Mouse (Mus musculus) megakaryocyte, embryonic 14.5 days (primary cell): Measurements from ENCODE around the gene Fsip1. TPM values are rescaled to one million over a fixed set of nuclear protein-coding genes. Genes with fewer than 3 reads are reported as not detected.

Source experiments
- H3K27me3 ChIP-seq: replicated peaks from 2 replicates; pipeline ENCODE3; 2012; ENCODE audit warnings: inconsistent platforms
- H3K36me3 ChIP-seq: replicated peaks from 2 replicates; pipeline ENCODE3; 2012; ENCODE audit warnings: low read length, inconsistent platforms, mixed read lengths
- H3K4me1 ChIP-seq: 2 replicates; pipeline ENCODE4 v1.6.1; 2012; ENCODE audit warnings: inconsistent platforms
- H3K4me3 ChIP-seq: replicated peaks from 2 replicates; pipeline ENCODE3; 2012; ENCODE audit warnings: moderate library complexity, mild to moderate bottlenecking, inconsistent platforms
- H3K9me3 ChIP-seq: 2 replicates; pipeline ENCODE4 v1.6.1; 2012; ENCODE audit warnings: inconsistent platforms
- FLI1 ChIP-seq: IDR thresholded peaks from 2 replicates; pipeline ENCODE4 v1.6.1; 2012; ENCODE audit warnings: low read length, inconsistent platforms, mixed read lengths
- GATA1 ChIP-seq: IDR thresholded peaks from 3 replicates; pipeline ENCODE4 v1.6.1; 2012; ENCODE audit warnings: mixed read lengths, low read length, inconsistent platforms, borderline replicate concordance
- polyA plus RNA-seq: library from polyadenylated mRNA; stranded (reverse); fragments of >175 nt; gene quantifications from 2 replicates; pipeline ENCODE4 v1.2.3, GENCODE M21; 2012; ENCODE audit warnings: low replicate concordance; ENCODE audit not compliant: insufficient read depth

Fsip1 gene
- polyA plus RNA-seq, 1 experiment: not detected

DNA sequence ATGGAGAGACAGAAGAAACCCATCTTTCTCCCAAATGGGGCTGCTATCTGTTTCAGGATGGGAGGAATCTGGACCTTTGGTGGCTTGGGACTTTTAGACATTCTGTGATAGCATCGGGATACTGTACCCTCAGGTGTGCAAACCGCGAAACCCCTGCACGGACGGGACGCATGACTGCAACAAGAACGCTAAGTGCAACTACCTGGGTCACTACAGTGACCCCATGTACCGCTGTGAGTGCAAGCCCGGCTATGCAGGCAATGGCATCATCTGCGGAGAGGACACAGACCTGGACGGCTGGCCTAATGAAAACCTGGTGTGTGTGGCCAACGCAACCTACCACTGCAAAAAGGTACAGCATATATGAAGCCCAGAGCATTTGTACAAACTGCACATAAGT, 137.1 kb downstream of the Fsip1 start:
- peaks cover 70% of the 10 kb centered on the region for H3K4me1 ChIP-seq
- no peaks in the 10 kb centered on the region for H3K9me3 ChIP-seq
- peaks cover 100% of the 10 kb centered on the region for H3K36me3 ChIP-seq
- TF ChIP-seq FLI1 (no peak), GATA1 (no peak)
- H3K27me3 ChIP-seq: no peaks in the 10 kb centered on the region
- peak overlapping the region; percentile 66 for H3K4me3 ChIP-seq

DNA sequence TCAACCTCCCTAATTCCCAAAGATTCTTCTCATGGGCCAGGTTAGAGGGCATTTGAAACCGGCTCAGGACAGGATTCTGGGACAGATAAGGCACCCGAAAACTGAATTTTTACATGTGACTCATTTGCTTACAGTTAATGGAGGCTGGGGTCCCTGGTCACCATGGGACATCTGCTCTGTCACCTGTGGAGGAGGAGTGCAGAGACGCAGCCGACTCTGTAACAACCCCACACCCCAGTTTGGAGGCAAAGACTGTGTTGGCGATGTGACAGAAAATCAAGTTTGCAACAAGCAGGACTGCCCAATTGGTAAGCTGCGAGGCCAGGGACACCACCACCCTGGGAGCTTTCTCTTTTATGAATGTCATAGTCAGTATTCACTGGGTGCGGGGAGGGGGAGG, 138.3 kb downstream of the Fsip1 start:
- TF ChIP-seq GATA1 (no peak), FLI1 (no peak)
- peaks cover 100% of the 10 kb centered on the region for H3K36me3 ChIP-seq
- peak overlapping the region; percentile 66 for H3K4me3 ChIP-seq
- H3K9me3 ChIP-seq: no peaks in the 10 kb centered on the region
- H3K4me1 ChIP-seq: peaks cover 72% of the 10 kb centered on the region
- no peaks in the 10 kb centered on the region for H3K27me3 ChIP-seq

DNA sequence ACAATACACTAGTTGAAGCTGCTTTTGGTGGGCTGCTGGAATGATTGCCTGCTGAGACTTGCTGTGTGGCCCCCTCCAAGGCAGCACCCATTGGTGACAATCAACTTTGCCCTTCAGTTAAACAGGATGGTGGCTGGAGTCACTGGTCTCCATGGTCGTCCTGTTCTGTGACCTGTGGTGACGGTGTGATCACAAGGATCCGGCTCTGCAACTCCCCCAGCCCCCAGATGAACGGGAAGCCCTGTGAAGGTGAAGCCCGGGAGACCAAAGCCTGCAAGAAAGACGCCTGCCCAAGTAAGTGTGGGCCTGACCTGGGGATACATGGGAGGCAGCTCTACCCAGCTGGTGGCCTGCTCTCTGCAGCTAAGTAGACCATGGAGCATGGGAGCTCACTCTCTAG, 138.7 kb downstream of the Fsip1 start:
- H3K9me3 ChIP-seq: no peaks in the 10 kb centered on the region
- TF ChIP-seq FLI1: no peak
- no peak for TF ChIP-seq GATA1
- peaks cover 71% of the 10 kb centered on the region for H3K4me1 ChIP-seq
- peaks cover 100% of the 10 kb centered on the region for H3K36me3 ChIP-seq
- peak overlapping the region; percentile 76 for H3K4me3 ChIP-seq
- H3K27me3 ChIP-seq: no peaks in the 10 kb centered on the region

DNA sequence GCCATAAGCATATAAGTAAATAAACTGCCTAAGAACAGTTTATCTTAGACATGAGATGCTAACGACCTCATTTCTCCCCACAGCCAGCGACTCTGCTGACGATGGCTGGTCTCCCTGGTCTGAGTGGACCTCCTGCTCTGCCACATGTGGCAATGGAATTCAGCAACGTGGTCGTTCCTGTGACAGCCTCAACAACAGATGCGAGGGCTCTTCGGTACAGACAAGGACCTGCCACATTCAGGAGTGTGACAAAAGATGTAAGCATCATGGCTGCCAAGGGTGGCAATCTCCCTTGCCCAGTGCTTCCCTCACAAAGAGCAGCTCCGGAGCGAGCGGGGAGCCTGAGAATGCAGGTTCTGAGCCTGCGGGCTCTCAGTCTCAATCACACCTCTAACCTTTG, 139.4 kb downstream of the Fsip1 start:
- peak overlapping the region; percentile 78 for H3K4me3 ChIP-seq
- no peaks in the 10 kb centered on the region for H3K27me3 ChIP-seq
- no peak for TF ChIP-seq FLI1
- TF ChIP-seq GATA1: no peak
- H3K36me3 ChIP-seq: peaks cover 100% of the 10 kb centered on the region
- H3K9me3 ChIP-seq: no peaks in the 10 kb centered on the region
- peaks cover 74% of the 10 kb centered on the region for H3K4me1 ChIP-seq

DNA sequence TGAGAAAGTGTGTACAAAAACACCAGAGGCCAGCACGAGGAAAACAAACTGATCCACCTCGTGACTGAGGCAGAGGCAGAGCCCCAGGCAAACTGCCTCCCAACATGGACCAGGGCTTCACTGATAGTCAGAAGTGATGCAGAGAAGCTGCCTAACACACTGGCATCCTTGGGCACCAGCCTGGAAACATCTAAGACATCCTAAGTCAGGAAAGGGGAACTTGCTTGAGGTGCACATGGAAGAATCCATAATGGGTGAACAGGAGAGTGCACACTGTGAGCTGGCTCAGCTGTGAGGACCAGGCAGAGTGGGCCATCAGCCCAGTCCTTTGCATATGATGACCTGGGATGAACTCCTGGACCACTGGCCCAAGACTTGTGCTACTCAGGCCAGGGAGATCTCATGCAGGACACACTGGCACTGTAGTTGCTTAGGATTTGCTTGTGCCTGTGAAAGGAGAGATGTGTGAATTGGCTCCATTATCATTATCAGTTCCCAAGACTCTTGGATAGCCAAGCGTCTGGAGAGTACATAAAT, 139.9 kb downstream of the Fsip1 start:
- TF ChIP-seq FLI1 (no peak), GATA1 (no peak)
- no peaks in the 10 kb centered on the region for H3K9me3 ChIP-seq
- H3K27me3 ChIP-seq: no peaks in the 10 kb centered on the region
- peaks cover 71% of the 10 kb centered on the region for H3K4me1 ChIP-seq
- H3K36me3 ChIP-seq: peaks cover 100% of the 10 kb centered on the region
- peak overlapping the region; percentile 95 for H3K4me3 ChIP-seq

DNA sequence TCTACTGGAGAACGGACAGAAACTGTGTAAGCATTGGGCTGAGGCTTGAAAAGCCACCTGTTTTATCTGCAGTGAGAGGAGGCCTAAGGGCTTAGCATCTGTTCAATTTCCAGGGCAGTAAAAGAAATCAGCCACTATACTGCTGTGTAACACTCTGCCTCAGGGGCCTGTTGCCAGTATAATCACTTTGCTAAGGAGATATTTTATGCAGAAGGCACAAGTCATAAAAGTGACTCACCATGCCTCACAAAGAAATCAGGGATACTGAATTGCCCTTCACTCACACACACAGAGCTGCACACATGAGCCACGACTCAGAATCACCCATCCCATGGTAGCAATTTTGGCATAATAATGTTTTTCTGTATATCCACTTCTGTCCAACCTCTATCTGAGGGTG, 140.6 kb downstream of the Fsip1 start:
- no peaks in the 10 kb centered on the region for H3K9me3 ChIP-seq

DNA sequence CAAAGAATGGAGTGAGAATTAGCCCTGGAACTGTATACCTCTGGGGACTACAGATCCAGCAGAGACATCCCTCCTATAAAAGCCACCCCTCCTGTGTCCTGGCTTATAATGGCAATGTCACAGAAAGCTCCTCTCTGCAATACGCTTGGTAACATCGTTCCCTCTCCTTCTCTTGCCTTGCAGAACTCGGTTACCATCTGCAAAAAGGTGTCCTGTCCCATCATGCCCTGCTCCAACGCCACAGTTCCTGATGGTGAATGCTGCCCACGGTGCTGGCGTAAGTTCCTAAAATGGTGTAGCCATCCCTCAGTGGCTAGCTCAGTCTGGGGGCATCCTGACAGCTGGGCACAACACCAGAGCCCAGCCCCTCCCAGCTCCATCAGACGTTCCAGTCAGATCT, 141.1 kb downstream of the Fsip1 start:
- Histone ChIP-seq H3K4me1 (peaks cover 67% of the 10 kb centered on the region), H3K36me3 (peaks cover 89% of the 10 kb centered on the region), H3K27me3 (no peaks in the 10 kb centered on the region), H3K9me3 (no peaks in the 10 kb centered on the region), H3K4me3 (peak overlapping the region; percentile 95)
- TF ChIP-seq GATA1 (no peak), FLI1 (no peak)

More for the DNA sequence above, 140.6 kb downstream of the Fsip1 start:
- peaks cover 71% of the 10 kb centered on the region for H3K4me1 ChIP-seq
- H3K4me3 ChIP-seq: peak overlapping the region; percentile 95
- no peak for TF ChIP-seq FLI1
- no peak for TF ChIP-seq GATA1
- H3K36me3 ChIP-seq: peaks cover 94% of the 10 kb centered on the region
- H3K27me3 ChIP-seq: no peaks in the 10 kb centered on the region

DNA sequence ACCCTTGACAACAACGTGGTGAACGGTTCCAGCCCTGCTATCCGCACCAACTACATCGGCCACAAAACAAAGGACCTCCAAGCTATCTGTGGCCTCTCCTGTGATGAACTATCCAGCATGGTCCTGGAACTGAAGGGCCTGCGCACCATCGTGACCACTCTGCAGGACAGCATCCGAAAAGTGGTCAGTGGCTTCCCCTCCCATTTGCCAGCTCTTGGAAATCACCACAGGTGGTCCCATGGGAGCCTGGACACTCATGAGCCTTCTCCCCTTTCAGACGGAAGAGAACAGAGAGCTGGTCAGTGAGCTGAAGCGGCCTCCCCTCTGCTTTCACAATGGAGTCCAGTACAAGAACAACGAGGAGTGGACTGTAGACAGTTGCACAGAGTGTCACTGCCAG, 142.1 kb downstream of the Fsip1 start:
- H3K36me3 ChIP-seq: peaks cover 82% of the 10 kb centered on the region
- H3K27me3 ChIP-seq: no peaks in the 10 kb centered on the region
- no peak for TF ChIP-seq FLI1
- no peak for TF ChIP-seq GATA1
- peak overlapping the region; percentile 95 for H3K4me3 ChIP-seq
- H3K9me3 ChIP-seq: no peaks in the 10 kb centered on the region
- peaks cover 69% of the 10 kb centered on the region for H3K4me1 ChIP-seq

DNA sequence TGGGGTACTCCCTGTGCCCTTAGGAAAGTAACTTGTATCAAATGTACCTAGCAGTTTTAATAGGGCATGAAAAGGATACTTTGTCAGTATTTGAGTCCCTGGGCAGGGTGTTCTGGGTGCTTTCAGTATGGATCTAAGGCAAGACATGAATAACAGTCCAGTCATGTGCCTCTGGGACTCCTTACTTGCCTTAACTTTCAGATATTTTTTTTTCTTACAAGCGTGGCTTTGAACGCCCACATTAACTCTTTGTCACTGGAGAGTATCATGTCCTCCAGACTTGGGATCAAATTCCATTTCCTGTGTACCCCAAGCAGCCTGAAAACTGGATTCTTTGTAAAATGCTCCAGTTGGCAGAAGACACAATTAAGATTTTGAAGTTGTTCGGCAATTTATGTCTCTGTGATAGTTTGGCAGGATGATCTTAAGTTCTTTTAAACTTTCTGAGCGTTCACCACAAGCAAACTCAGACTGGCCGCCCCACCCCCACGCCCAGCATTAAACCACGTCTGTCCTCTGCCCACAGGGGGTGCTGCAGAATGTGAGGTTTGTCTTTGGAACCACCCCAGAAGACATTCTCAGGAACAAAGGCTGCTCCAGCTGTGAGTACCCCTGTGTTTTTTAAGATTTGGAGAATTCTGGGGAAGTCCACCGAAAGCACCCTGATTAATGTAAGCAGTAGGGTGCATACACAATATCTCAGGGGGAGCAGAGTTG, 142.8 kb downstream of the Fsip1 start:
- Histone ChIP-seq H3K4me1 (peaks cover 69% of the 10 kb centered on the region), H3K9me3 (no peaks in the 10 kb centered on the region), H3K27me3 (no peaks in the 10 kb centered on the region), H3K4me3 (peak overlapping the region; percentile 95), H3K36me3 (peaks cover 75% of the 10 kb centered on the region)
- no peak for TF ChIP-seq GATA1
- no peak for TF ChIP-seq FLI1

DNA sequence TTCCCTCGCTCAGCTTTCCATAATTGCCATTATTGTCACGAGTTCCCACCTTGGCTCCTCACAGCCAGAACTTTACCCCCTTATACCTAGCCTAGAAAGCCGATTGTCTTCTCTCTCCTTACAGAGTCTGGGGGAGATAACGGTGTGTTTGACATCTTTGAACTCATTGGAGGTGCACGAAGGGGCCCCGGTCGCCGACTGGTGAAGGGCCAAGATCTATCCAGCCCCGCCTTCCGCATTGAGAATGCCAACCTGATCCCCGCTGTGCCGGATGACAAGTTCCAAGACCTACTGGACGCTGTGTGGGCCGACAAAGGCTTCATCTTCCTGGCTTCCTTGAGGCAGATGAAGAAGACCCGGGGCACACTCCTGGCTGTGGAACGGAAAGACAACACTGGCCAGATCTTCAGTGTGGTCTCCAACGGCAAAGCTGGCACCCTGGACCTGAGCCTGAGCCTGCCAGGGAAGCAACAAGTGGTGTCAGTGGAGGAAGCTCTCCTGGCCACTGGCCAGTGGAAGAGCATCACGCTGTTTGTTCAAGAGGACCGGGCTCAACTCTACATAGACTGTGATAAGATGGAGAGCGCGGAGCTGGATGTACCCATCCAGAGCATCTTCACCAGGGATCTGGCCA, 143.8 kb downstream of the Fsip1 start:
- Histone ChIP-seq H3K27me3 (no peaks in the 10 kb centered on the region), H3K36me3 (peaks cover 68% of the 10 kb centered on the region), H3K4me1 (peaks cover 71% of the 10 kb centered on the region), H3K4me3 (peak overlapping the region; percentile 95), H3K9me3 (no peaks in the 10 kb centered on the region)
- TF ChIP-seq FLI1 (no peak), GATA1 (no peak)
